Mouse (Mus musculus): ENCODE data around the gene Spa17.

Gene Spa17

GRCm38 (mm10) chr9:37563805-37564204 lies 49.7 kb downstream of the Spa17 start:
- no peak for DNase-seq (ENCODE audit: low spot score)

- DNase-seq (ENCODE audit: low spot score): no peak
Measured at GRCm38 (mm10) chr9:37560617-37561016, 52.9 kb downstream of the Spa17 start.

- DNase-seq (ENCODE audit: low spot score): no peak
Measured at GRCm38 (mm10) chr9:37556366-37556765, 57.2 kb downstream of the Spa17 start.

DNA sequence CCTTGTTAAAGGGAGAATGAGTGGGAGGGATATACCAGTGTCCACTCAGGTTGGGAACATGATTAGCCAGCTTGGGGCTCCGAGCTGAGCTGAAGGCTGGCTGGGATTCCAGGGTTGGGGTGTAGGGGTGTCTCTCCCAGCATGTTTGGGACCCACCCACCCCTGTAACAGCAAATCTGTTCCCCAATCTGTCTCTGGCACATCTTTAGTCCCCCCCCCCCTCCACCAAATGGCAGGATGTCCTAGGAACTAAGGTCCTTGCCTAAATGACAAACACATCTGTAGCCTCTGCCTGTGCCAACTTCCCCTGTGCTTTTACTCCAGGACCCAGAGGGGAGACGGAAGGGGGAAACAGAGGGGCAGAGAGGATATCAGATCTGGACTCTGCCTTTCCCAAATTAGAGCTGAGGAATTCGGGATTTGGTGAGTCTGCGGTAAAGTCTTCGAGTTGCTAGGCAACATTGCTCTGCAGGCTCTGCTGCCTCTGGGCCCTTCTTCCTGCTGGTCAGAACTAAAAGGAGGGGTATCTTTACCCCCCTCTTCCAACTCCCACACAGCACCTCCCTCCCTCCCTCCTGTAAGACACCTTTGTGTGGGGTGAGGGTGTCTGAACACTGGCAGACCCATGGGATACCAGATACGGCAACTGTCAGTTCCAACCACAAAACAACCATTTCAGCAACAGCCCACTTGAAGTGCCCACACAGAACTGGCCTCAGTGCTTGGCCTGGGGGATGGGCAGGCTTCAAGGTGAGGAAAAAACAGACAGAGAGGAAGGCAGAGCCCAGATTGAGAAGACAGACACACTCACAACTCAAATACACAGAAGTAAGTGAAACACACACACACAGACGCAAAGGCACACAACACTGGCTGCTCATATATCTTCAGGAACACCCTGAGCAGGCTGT lies 58.4 kb downstream of the Spa17 start, which contains the start of gene Siae:
Gene Siae (plus strand): TSS at position 861 of the 911 bp plus-strand sequence.
- DNase-seq (ENCODE audit: low spot score): no peak

DNA sequence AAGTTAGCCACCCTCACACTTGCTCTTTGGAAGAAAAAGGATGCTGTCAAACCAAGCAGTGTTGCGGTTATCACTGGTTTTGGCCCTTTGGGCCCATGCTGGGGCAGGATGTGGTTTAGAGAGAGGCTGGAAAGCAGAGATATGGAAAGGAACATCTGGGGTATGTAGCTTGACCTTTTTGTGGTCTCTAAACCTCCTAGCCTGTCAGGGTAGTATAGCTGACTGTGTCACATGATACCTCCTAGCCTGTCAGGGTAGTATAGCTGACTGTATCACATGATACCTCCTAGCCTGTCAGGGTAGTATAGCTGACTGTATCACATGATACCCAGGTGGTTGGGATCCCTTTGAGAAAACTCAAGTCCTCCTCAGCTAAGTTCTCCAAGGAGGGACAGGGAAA lies 59.2 kb downstream of the Spa17 start:
- no peak for DNase-seq (ENCODE audit: low spot score)

Data from lung, postnatal 25 days (tissue).